Mouse (Mus musculus): ENCODE measurements around the gene Zfp61. TPM values are rescaled to one million over a fixed set of nuclear protein-coding genes. Genes with fewer than 3 reads are reported as not detected.

Gene Zfp61
- polyA plus RNA-seq, 1 experiment from 2014 or later: 15.9 TPM

DNA sequence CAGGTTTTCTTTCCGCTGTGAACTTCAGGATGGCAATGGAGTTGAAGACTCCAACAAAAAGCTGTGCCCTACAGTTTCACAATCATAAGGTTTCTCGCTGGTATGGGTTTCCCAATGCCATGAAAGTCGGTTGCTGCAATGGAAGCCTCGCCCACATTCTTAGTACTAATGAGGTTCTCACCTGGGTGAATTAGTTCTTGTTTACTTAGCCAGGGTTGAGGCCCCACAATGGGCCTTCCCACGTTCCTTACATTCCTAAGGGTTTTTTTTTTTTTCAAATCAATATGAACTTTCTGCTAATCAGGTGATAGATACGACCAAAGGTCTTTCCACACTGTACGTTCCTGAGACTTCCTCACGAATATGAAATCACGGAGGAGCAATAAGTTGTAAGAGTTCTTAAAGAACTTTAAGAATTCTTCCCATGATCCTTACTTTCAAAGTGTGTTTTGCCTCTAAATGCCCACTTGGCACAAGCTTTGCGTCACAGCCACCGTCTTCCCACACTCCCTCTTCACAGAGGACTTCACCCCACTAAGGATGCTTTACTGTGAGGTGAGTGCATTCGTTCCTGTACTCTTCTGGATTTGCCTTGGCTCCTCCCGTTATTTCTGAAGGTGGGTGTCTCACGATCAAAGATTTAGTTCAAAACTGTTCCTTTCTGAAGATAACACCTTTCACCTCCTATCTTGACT is 26.4 kb upstream of the Zfp61 start:
- no peak overlapping the region for H3K27ac ChIP-seq (replicated peaks in 1 of 2; ENCODE audit: control insufficient read depth in 1 of 2, insufficient read depth in 1 of 2, low read depth in 2 of 2, low read length in 2 of 2)
- peaks cover 11% of the 10 kb centered on the region for H3K9me3 ChIP-seq (ENCODE audit: control insufficient read depth, low read length)
- ATAC-seq (ENCODE audit: insufficient number of reproducible peaks, insufficient read depth, low FRiP score, low read depth): no peak
- H3K36me3 ChIP-seq (ENCODE audit: control insufficient read depth, insufficient read depth, low read length): no peaks in the 10 kb centered on the region
- no peaks in the 10 kb centered on the region for H3K27me3 ChIP-seq (ENCODE audit: control insufficient read depth, insufficient read depth, low read length)
- no peak overlapping the region for H3K4me3 ChIP-seq (ENCODE audit: control insufficient read depth in 1 of 2, insufficient read depth in 1 of 2, low read depth in 1 of 2, low read length in 2 of 2)
- H3K4me2 ChIP-seq (ENCODE audit: low read length): no peak overlapping the region
- no peak overlapping the region for H3K9ac ChIP-seq (ENCODE audit: low read length)
- H3K4me1 ChIP-seq (ENCODE audit: control insufficient read depth in 2 of 2, insufficient read depth in 2 of 2, low read length in 2 of 2): peaks cover 3 to 5% of the 10 kb centered on the region in 2 experiments; a peak in 1 of 4 replicates
- 77% methylated on average over 14 of the region's 14 CpGs for WGBS

DNA sequence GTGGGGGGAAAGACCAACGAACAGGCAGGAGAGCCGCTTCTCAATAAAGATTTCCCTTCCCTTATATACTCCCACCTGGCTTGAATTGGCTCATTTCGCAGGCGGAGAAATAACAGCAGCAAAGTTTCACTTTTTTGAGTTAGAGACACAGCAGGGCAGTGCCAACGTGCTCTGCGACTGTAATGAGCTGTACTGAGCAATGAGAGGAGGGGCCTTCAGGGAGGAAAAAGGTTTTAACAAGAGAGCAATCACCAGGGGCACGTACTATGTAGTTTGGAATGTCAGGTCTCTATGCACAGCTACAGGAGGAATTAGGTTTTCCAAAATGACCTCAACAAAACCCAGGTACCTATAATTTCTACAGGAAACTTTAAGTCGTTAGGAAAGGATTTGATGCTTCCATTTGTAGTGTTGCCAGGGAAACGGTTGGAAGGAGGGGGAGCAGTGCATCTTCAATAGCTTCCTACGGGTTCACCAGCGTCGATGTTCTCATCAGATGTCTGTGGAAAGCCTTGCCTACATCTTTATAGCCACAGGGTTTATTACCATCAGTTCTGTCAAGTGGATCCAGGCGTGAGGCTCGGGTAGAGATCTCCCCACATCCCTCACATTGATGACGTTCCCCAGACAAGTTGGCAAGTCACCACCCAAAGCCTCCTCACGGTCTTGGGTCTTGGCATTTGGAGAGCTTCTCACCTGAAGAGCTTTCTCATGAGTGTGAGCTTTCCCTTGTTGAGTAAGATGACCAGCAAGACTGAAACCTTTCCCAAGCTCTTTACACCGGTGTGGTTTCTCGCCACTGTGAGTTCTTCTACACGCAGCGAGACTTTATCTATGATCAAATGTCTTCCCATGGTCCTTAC is 25.5 kb upstream of the Zfp61 start:
- peak overlapping the region; percentile 28 to 39 for H3K4me3 ChIP-seq (ENCODE audit: control insufficient read depth in 1 of 2, insufficient read depth in 1 of 2, low read depth in 1 of 2, low read length in 2 of 2)
- peaks cover 3 to 5% of the 10 kb centered on the region in 2 experiments; a peak in 1 of 4 replicates for H3K4me1 ChIP-seq (ENCODE audit: control insufficient read depth in 2 of 2, insufficient read depth in 2 of 2, low read length in 2 of 2)
- ATAC-seq (ENCODE audit: insufficient number of reproducible peaks, insufficient read depth, low FRiP score, low read depth): no peak
- H3K9ac ChIP-seq (ENCODE audit: low read length): peak overlapping the region; percentile 50
- no peak overlapping the region for H3K27ac ChIP-seq (replicated peaks in 1 of 2; ENCODE audit: control insufficient read depth in 1 of 2, insufficient read depth in 1 of 2, low read depth in 2 of 2, low read length in 2 of 2)
- peaks cover 11% of the 10 kb centered on the region for H3K9me3 ChIP-seq (ENCODE audit: control insufficient read depth, low read length)
- H3K36me3 ChIP-seq (ENCODE audit: control insufficient read depth, insufficient read depth, low read length): no peaks in the 10 kb centered on the region
- WGBS: 44% methylated on average over 20 of the region's 20 CpGs
- H3K4me2 ChIP-seq (ENCODE audit: low read length): peak overlapping the region; percentile 66
- H3K27me3 ChIP-seq (ENCODE audit: control insufficient read depth, insufficient read depth, low read length): no peaks in the 10 kb centered on the region

DNA sequence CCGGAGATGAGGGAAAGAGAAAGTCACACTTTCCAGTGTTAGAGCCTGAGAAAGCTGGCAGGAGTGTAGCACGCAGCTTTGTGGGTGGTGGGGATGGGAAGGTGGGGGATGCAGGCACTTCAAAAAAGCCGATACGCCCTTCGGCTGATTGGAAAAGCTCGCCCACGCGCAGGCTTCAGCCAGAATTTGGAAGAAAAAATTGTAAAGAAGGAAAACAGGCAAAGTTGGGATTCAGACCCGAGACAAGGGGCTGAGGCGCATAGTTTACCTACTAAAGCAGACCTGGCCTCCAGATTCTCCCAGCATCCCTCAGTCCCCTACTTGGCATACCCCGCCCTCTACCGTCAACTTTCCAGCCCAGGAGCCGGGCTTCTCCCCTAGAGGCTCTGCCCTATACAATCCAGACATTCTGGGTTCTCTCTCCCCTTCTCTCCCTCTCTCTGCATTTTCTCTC is 24.7 kb upstream of the Zfp61 start:
- peak overlapping the region; percentile 50 for H3K9ac ChIP-seq (ENCODE audit: low read length)
- no peaks in the 10 kb centered on the region for H3K27me3 ChIP-seq (ENCODE audit: control insufficient read depth, insufficient read depth, low read length)
- 3% methylated on average over 13 of the region's 13 CpGs for WGBS
- H3K4me3 ChIP-seq (ENCODE audit: control insufficient read depth in 1 of 2, insufficient read depth in 1 of 2, low read depth in 1 of 2, low read length in 2 of 2): peak overlapping the region; percentile 28 to 39
- peaks cover 11% of the 10 kb centered on the region for H3K9me3 ChIP-seq (ENCODE audit: control insufficient read depth, low read length)
- peaks cover 3 to 5% of the 10 kb centered on the region in 2 experiments; a peak in 1 of 4 replicates for H3K4me1 ChIP-seq (ENCODE audit: control insufficient read depth in 2 of 2, insufficient read depth in 2 of 2, low read length in 2 of 2)
- ATAC-seq (ENCODE audit: insufficient number of reproducible peaks, insufficient read depth, low FRiP score, low read depth): no peak
- no peaks in the 10 kb centered on the region for H3K36me3 ChIP-seq (ENCODE audit: control insufficient read depth, insufficient read depth, low read length)
- H3K4me2 ChIP-seq (ENCODE audit: low read length): peak overlapping the region; percentile 66
- no peak overlapping the region for H3K27ac ChIP-seq (replicated peaks in 1 of 2; ENCODE audit: control insufficient read depth in 1 of 2, insufficient read depth in 1 of 2, low read depth in 2 of 2, low read length in 2 of 2)

DNA sequence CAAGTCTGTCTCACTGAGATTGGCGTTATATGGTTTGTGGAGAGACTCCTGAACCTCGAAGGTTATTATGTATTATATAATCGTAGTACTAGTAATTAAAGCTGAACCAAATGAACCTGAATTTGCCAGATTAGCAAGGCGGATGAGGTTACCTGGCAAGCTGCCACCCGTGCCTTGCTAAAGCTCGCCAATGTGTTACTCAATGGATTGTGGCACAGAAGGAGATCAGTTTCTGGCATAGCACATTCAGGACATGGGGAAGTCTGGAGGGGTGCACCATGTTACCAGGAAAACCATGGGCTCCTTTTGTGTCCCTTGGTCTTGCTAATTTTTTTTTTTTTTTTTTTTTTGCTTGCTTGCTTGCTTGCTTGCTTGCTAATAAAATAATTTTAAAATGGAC is 24.2 kb upstream of the Zfp61 start:
- Histone ChIP-seq H3K27me3 (ENCODE audit: control insufficient read depth, insufficient read depth, low read length) (no peaks in the 10 kb centered on the region), H3K4me1 (ENCODE audit: control insufficient read depth in 2 of 2, insufficient read depth in 2 of 2, low read length in 2 of 2) (peaks cover 3 to 5% of the 10 kb centered on the region in 2 experiments; a peak in 1 of 4 replicates), H3K27ac (replicated peaks in 1 of 2; ENCODE audit: control insufficient read depth in 1 of 2, insufficient read depth in 1 of 2, low read depth in 2 of 2, low read length in 2 of 2) (no peak overlapping the region), H3K9me3 (ENCODE audit: control insufficient read depth, low read length) (peaks cover 11% of the 10 kb centered on the region), H3K36me3 (ENCODE audit: control insufficient read depth, insufficient read depth, low read length) (no peaks in the 10 kb centered on the region), H3K9ac (ENCODE audit: low read length) (no peak overlapping the region), H3K4me2 (ENCODE audit: low read length) (peak overlapping the region; percentile 66), H3K4me3 (ENCODE audit: control insufficient read depth in 1 of 2, insufficient read depth in 1 of 2, low read depth in 1 of 2, low read length in 2 of 2) (no peak overlapping the region)
- ATAC-seq (ENCODE audit: insufficient number of reproducible peaks, insufficient read depth, low FRiP score, low read depth): no peak
- WGBS: 89% methylated on average over 6 of the region's 6 CpGs

DNA sequence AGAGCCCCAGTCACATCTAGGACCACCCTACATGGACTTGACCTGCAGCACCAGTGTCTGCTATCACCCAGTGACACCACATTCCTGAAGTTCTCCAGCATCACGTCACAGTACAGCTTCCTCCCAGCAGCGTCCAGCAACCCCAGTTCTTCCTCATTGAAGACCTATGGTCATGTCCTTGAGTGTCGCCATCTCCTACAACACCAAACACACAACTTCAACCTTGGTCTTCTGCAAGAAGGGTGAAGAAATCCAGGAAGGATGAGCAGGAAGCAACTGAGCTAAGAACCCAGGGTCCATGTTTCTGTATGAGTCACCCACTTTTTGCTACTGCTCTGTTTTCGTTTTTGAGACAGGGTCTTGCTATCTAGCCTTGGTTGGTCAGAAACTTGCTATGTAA is 21.6 kb upstream of the Zfp61 start:
- H3K4me1 ChIP-seq (ENCODE audit: control insufficient read depth in 2 of 2, insufficient read depth in 2 of 2, low read length in 2 of 2): peaks cover 3 to 5% of the 10 kb centered on the region in 2 experiments; a peak in 1 of 4 replicates
- no peak overlapping the region for H3K4me2 ChIP-seq (ENCODE audit: low read length)
- H3K9ac ChIP-seq (ENCODE audit: low read length): no peak overlapping the region
- H3K4me3 ChIP-seq (ENCODE audit: control insufficient read depth in 1 of 2, insufficient read depth in 1 of 2, low read depth in 1 of 2, low read length in 2 of 2): no peak overlapping the region
- peaks cover 11% of the 10 kb centered on the region for H3K9me3 ChIP-seq (ENCODE audit: control insufficient read depth, low read length)
- no peak overlapping the region for H3K27ac ChIP-seq (replicated peaks in 1 of 2; ENCODE audit: control insufficient read depth in 1 of 2, insufficient read depth in 1 of 2, low read depth in 2 of 2, low read length in 2 of 2)
- 66% methylated on average over 4 of the region's 4 CpGs for WGBS
- peaks cover 8% of the 10 kb centered on the region; the same call in 1 of the 2 replicates for H3K27me3 ChIP-seq (ENCODE audit: control insufficient read depth, insufficient read depth, low read length)
- ATAC-seq (ENCODE audit: insufficient number of reproducible peaks, insufficient read depth, low FRiP score, low read depth): no peak
- H3K36me3 ChIP-seq (ENCODE audit: control insufficient read depth, insufficient read depth, low read length): no peaks in the 10 kb centered on the region

DNA sequence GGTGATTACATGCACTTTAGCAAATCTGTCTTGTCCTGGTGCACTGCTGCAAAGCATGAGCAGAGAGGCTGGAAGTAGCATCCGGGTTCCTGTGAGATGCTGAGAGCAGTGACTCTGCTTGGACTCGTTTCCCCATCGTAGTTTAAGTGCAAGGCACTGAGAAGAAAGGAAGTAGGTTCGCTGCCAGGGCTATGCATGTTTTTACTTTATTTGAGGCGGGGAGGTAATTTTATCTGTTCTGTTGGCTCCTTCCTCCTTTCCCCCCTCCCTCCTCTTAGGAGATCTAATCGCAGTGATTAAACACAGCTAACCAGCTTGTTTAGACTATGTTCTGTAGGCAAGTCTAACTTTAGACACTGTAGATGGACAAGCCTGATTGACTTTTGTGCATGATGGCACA is 17.9 kb upstream of the Zfp61 start:
- Histone ChIP-seq H3K4me3 (ENCODE audit: control insufficient read depth in 1 of 2, insufficient read depth in 1 of 2, low read depth in 1 of 2, low read length in 2 of 2) (no peak overlapping the region), H3K27me3 (ENCODE audit: control insufficient read depth, insufficient read depth, low read length) (peaks cover 8% of the 10 kb centered on the region; the same call in 1 of the 2 replicates), H3K4me1 (ENCODE audit: control insufficient read depth in 2 of 2, insufficient read depth in 2 of 2, low read length in 2 of 2) (peaks cover 5 to 9% of the 10 kb centered on the region in 2 experiments), H3K36me3 (ENCODE audit: control insufficient read depth, insufficient read depth, low read length) (no peaks in the 10 kb centered on the region), H3K27ac (replicated peaks in 1 of 2; ENCODE audit: control insufficient read depth in 1 of 2, insufficient read depth in 1 of 2, low read depth in 2 of 2, low read length in 2 of 2) (no peak overlapping the region), H3K9me3 (ENCODE audit: control insufficient read depth, low read length) (peaks cover 2% of the 10 kb centered on the region), H3K9ac (ENCODE audit: low read length) (no peak overlapping the region), H3K4me2 (ENCODE audit: low read length) (no peak overlapping the region)
- 51% methylated on average over 6 of the region's 6 CpGs for WGBS
- no peak for ATAC-seq (ENCODE audit: insufficient number of reproducible peaks, insufficient read depth, low FRiP score, low read depth)

DNA sequence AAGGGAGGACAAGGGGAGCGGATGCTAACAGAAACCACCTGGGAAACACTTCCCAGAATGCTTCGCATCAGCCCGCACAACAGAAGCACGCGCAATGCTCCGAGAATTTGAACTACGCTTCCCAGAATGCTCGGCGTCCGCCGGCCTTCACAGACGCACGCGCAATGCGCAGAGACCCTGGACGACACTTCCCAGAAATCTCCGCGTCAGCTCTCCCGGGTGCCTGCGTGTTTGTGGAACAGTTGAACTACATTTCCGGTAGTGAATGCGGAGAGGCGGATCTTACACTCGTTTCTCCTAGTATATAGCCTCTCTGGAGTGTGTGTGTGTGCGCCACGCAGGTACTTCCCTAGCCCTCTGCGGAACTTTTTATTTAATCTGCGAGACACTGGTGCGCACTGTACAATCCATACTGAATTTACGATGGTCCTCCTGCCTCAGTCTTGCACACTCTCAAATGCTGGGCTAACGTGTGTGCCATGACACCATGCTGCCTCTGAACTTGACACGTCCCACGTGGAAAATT is 15.6 kb upstream of the Zfp61 start, which contains the start of gene Zfp94:
Gene Zfp94, minus strand, starts transcription at position 100 of the 526 bp plus-strand sequence.
- peaks cover 5 to 9% of the 10 kb centered on the region in 2 experiments for H3K4me1 ChIP-seq (ENCODE audit: control insufficient read depth in 2 of 2, insufficient read depth in 2 of 2, low read length in 2 of 2)
- H3K36me3 ChIP-seq (ENCODE audit: control insufficient read depth, insufficient read depth, low read length): peaks cover 4% of the 10 kb centered on the region; the same call in 1 of the 2 replicates
- peaks cover 8% of the 10 kb centered on the region; the same call in 1 of the 2 replicates for H3K27me3 ChIP-seq (ENCODE audit: control insufficient read depth, insufficient read depth, low read length)
- H3K4me2 ChIP-seq (ENCODE audit: low read length): peak within 1 kb of the TSS; percentile 95
- under 1% methylated on average over 33 of the region's 33 CpGs for WGBS
- peak; percentile 93 for ATAC-seq (ENCODE audit: insufficient number of reproducible peaks, insufficient read depth, low FRiP score, low read depth)
- no peaks in the 10 kb centered on the region for H3K9me3 ChIP-seq (ENCODE audit: control insufficient read depth, low read length)
- peak within 1 kb of the TSS; percentile 87 for H3K9ac ChIP-seq (ENCODE audit: low read length)
- peak within 1 kb of the TSS; percentile 73 to 83 for H3K4me3 ChIP-seq (ENCODE audit: control insufficient read depth in 1 of 2, insufficient read depth in 1 of 2, low read depth in 1 of 2, low read length in 2 of 2)
- H3K27ac ChIP-seq (replicated peaks in 1 of 2; ENCODE audit: control insufficient read depth in 1 of 2, insufficient read depth in 1 of 2, low read depth in 2 of 2, low read length in 2 of 2): peak within 1 kb of the TSS; percentile 54 to 91

Data from heart, embryonic 14.5 days (tissue).